Mouse (Mus musculus) stomach, postnatal 0 days (tissue): ENCODE results near the gene Gm45785. TPM values are rescaled to one million over a fixed set of nuclear protein-coding genes. Genes with fewer than 3 reads are reported as not detected.

Experiments
- ATAC-seq: fragments of 200-750 bp; cut with Nextera tagmentation; 2 replicates; pipeline ENCODE4 v1.8.0; 2017; ENCODE audit not compliant: low FRiP score, low TSS enrichment
- DNase-seq: peaks from one replicate; pipeline ENCODE4 v3.0.0-alpha.2; 2016; ENCODE audit warnings: low spot score
- H3K27ac ChIP-seq: fragments of 300-500 bp; sonication (generic); replicated peaks from 2 replicates; pipeline ENCODE4 v1.5.1; 2014; ENCODE audit warnings: mild to moderate bottlenecking, control low read depth
- H3K27me3 ChIP-seq: fragments of 300-500 bp; sonication (generic); 2 replicates; pipeline ENCODE4 v1.6.1; 2014; ENCODE audit warnings: low read length; ENCODE audit not compliant: control insufficient read depth, insufficient read depth
- H3K36me3 ChIP-seq: fragments of 300-500 bp; sonication (generic); 2 replicates; pipeline ENCODE4 v1.6.1; 2014; ENCODE audit warnings: low read length, mixed read lengths; ENCODE audit not compliant: control insufficient read depth, insufficient read depth
- H3K4me1 ChIP-seq: fragments of 300-500 bp; sonication (generic); replicated peaks from 2 replicates; pipeline ENCODE4 v1.6.1; 2014; ENCODE audit warnings: antibody characterized with exemption; ENCODE audit not compliant: control insufficient read depth, insufficient read depth
- H3K4me2 ChIP-seq: fragments of 300-500 bp; sonication (generic); replicated peaks from 2 replicates; pipeline ENCODE4 v1.6.1; 2014; ENCODE audit warnings: low read depth, mild to moderate bottlenecking, control low read depth, moderate library complexity
- H3K4me3 ChIP-seq: fragments of 300-500 bp; sonication (generic); 2 replicates; pipeline ENCODE4 v1.5.1; 2014; ENCODE audit warnings: low read depth, low read length, control low read depth
- H3K9ac ChIP-seq: fragments of 300-500 bp; sonication (generic); 2 replicates; pipeline ENCODE4 v1.6.1; 2014; ENCODE audit warnings: mild to moderate bottlenecking, low read length, control low read depth, mixed read lengths
- H3K9me3 ChIP-seq: fragments of 300-500 bp; sonication (generic); 2 replicates; pipeline ENCODE4 v1.6.1; 2016; ENCODE audit warnings: low read length; ENCODE audit not compliant: control insufficient read depth
- CTCF ChIP-seq: IDR thresholded peaks from 2 replicates; pipeline ENCODE4 v1.5.1; 2016; ENCODE audit warnings: antibody characterized with exemption, low read depth, mild to moderate bottlenecking, moderate library complexity
- EP300 ChIP-seq: optimal IDR thresholded peaks from 2 replicates; pipeline ENCODE3; 2016; ENCODE audit warnings: antibody characterized with exemption
- WGBS: fragments of 180-500 bp; shearing (Covaris S2); extraction: QIAGEN DNeasy Blood & Tissue Kit; methylation state at CpG from one replicate; pipeline ENCODE4 v1.1.7; 2014; 5-methylcytosine and 5-hydroxymethylcytosine counted together
- polyA plus RNA-seq: library from polyadenylated mRNA; unstranded; fragments of >200 nt; fragmentation: Nextera tagmentation; extraction: Ambion mirVana; gene quantifications from 2 replicates; pipeline ENCODE4 v1.2.1, GENCODE M21; 2015

The Gm45785 gene
- polyA plus RNA-seq, 1 experiment from 2014 or later, result not detected

- no peak within 1 kb of the TSS for H3K4me2 ChIP-seq
- H3K27me3 ChIP-seq, result no peaks in the 10 kb centered on the region
- ATAC-seq, result no peak
- WGBS, result 57% methylated on average over 11 of the region's 11 CpGs
- no peak within 1 kb of the TSS for H3K27ac ChIP-seq
- no peak within 1 kb of the TSS for H3K9ac ChIP-seq
- no peaks in the 10 kb centered on the region for H3K4me1 ChIP-seq
- TF ChIP-seq EP300, result no peak
- peak; percentile 27; the same call in 1 of the 2 replicates for TF ChIP-seq CTCF
- DNase-seq, result no peak
- 0 out of 2 replicates have a peak, but pooled peaks cover 5% of the 10 kb centered on the region for H3K36me3 ChIP-seq
- H3K4me3 ChIP-seq, result no peak within 1 kb of the TSS
- H3K9me3 ChIP-seq, result no peaks in the 10 kb centered on the region
Observed at GRCm38 (mm10) chr7:140847755-140848580, 8.2 kb downstream of the Gm45785 start, which contains the start of gene Odf3. Gene Odf3 (plus strand): TSS chr7:140847805.

GRCm38 (mm10) chr7:140846676-140847075, 9.5 kb downstream of the Gm45785 start:
- H3K9me3 ChIP-seq, result no peaks in the 10 kb centered on the region
- H3K4me3 ChIP-seq, result no peak overlapping the region
- no peaks in the 10 kb centered on the region for H3K4me1 ChIP-seq
- H3K36me3 ChIP-seq, result no peaks in the 10 kb centered on the region
- TF ChIP-seq CTCF (no peak), EP300 (no peak)
- ATAC-seq (no peak), DNase-seq (no peak)
- H3K27ac ChIP-seq, result no peak overlapping the region
- H3K4me2 ChIP-seq, result no peak overlapping the region
- no peaks in the 10 kb centered on the region for H3K27me3 ChIP-seq
- WGBS, result 83% methylated on average over 10 of the region's 10 CpGs
- no peak overlapping the region for H3K9ac ChIP-seq

- DNase-seq (no peak), ATAC-seq (no peak)
- Histone ChIP-seq H3K36me3 (no peaks in the 10 kb centered on the region), H3K4me3 (no peak overlapping the region), H3K9ac (no peak overlapping the region), H3K4me1 (no peaks in the 10 kb centered on the region), H3K27me3 (no peaks in the 10 kb centered on the region), H3K27ac (no peak overlapping the region), H3K9me3 (no peaks in the 10 kb centered on the region), H3K4me2 (no peak overlapping the region)
- WGBS, result 51% methylated on average over 4 of the region's 4 CpGs
- TF ChIP-seq CTCF (peak; percentile 40), EP300 (no peak)
Observed at GRCm38 (mm10) chr7:140845683-140846082, 10.4 kb downstream of the Gm45785 start.

DNA sequence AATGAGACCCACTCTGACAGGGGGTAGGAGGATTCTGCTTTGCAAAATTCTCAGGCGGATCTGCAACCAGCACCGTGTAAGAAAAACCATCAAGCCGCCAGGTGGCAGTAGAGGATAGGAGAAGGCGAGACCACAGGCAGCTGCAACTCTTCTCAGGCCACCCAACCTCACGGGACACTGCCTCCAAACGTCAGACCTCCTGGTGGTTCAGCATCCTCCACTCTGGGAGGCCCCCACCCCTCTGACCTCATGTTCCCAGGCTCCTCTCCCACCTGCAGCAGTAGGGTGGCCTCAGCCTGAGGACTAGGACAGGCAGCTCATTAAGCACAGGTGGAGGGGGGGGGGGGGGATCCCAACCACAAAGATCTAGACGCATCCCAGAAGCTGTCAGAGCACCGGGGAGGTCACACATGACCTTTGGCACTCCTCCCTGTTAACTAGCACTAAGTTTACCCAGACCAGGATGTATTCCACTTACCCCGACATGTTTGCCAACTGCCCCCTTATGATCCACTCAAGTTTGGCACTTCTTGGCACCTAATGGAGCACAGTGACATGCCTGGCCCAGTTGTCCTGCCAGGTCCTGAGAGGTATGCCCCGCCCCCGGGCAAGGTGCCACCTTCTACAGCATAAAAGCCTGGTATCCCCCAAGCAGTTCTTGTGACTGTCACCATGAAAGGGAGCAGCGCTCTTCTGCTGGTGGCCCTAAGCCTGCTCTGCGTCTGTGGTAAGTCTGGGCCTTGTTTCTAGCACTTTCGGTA, 11.0 kb downstream of the Gm45785 start, which contains the start of gene Scgb1c1:
Scgb1c1 (plus strand) TSS at position 643 of the 761 bp plus-strand sequence.
- Histone ChIP-seq H3K4me1 (no peaks in the 10 kb centered on the region), H3K4me3 (no peak within 1 kb of the TSS), H3K9me3 (no peaks in the 10 kb centered on the region), H3K36me3 (no peaks in the 10 kb centered on the region), H3K4me2 (no peak within 1 kb of the TSS), H3K27ac (no peak within 1 kb of the TSS), H3K27me3 (no peaks in the 10 kb centered on the region), H3K9ac (no peak within 1 kb of the TSS)
- peak; percentile 73 for ATAC-seq
- 30% methylated on average over 14 of the region's 14 CpGs for WGBS
- DNase-seq, result peak; percentile 92
- TF ChIP-seq EP300 (no peak), CTCF (peak; percentile 94)

GRCm38 (mm10) chr7:140843806-140844205, 12.3 kb downstream of the Gm45785 start:
- no peak overlapping the region for H3K4me2 ChIP-seq
- H3K27me3 ChIP-seq, result no peaks in the 10 kb centered on the region
- no peaks in the 10 kb centered on the region for H3K4me1 ChIP-seq
- ATAC-seq (no peak), DNase-seq (no peak)
- TF ChIP-seq CTCF, result no peak
- no peak for TF ChIP-seq EP300
- no peak overlapping the region for H3K4me3 ChIP-seq
- no peak overlapping the region for H3K27ac ChIP-seq
- H3K9me3 ChIP-seq, result no peaks in the 10 kb centered on the region
- no peak overlapping the region for H3K9ac ChIP-seq
- no peaks in the 10 kb centered on the region for H3K36me3 ChIP-seq
- 65% methylated on average over 7 of the region's 7 CpGs for WGBS
